Mouse (Mus musculus): ENCODE data around the gene Gan.

Gene Gan

GRCm38 (mm10) chr8:117157769-117158091 lies 205 bp upstream of the Gan start:
- peak; percentile 96 for DNase-seq (ENCODE audit: low spot score)

DNA sequence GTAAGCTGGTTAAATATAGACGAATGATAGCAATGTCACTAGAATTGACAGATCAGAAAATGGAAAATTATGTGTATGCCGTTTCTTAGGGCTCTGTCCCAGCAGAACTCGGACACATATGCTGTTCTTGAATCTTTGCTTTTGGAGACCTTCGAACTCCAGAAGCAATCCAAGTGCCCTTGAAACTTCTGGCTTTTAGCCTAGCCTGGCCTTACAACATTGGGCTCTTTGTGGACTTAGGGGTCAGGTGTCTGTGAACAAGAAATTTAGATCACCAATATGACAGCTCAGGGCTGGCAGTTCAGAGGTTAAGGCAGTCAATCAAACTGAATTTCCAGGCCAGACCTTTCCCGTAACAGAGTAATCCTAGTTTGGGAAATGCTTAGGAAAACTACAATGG lies 1.1 kb downstream of the Gan start:
- peak; percentile 45 for DNase-seq (ENCODE audit: low spot score)

DNA sequence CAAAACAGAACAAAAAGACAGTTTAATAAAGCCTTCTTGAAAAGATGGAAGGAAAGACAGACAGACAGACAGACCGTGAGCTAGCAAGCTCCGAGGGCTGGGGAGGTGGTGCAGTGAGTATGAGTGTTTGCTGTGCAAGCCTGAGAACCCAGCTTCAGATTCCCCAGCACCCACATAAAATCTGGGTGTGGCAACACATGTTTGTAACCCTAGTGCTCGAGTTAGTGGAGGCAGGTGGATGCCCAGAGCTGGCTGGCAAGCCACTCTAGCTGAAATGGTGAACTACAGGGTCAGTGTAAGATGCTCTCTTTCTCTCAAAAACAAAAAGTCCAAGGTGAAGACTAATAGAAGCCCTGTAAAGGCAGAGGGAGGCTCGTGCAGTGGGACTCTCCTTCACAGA lies 7.0 kb downstream of the Gan start:
- no peak for DNase-seq (ENCODE audit: low spot score)

DNA sequence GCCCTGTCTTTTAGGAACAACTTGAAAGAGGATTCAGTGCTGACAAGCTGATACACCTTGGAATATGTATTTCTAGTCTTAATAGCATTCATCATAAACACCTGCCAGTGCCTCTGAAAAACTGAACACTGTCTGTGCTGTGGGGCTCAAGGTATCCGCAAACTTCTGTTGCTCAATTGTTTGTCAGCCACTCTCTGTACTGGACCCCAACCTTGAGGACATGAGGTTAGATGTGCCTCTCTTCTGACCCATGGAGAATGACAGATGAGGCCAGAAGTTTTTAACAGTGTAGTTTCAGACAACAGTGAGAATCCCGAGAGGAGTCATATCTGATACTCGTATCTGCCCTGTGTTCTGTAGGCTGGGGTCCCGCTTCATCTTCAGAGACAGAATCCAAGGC lies 7.6 kb downstream of the Gan start:
- DNase-seq (ENCODE audit: low spot score): no peak

DNA sequence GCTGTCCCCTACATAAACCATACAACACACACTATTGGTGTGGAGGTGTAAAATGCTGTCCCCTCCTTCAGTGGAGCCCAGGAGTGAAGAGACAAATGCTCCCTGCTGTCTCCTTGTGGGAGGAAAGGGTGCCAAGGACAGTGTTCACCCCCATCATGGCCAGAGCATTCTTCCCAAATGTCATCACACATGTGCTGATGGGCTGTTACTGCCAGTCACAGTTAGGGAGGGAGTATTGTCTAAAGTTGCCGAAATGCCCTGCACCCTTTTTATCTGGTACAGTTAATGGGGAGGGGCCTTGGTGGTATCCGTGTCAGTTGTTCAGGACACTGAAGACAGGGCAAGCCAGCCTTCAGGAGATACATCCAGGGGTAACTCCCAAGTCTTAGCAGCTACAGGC lies 8.6 kb downstream of the Gan start:
- DNase-seq (ENCODE audit: low spot score): no peak

GRCm38 (mm10) chr8:117167243-117167883 lies 9.4 kb downstream of the Gan start:
- no peak for DNase-seq (ENCODE audit: low spot score)

DNA sequence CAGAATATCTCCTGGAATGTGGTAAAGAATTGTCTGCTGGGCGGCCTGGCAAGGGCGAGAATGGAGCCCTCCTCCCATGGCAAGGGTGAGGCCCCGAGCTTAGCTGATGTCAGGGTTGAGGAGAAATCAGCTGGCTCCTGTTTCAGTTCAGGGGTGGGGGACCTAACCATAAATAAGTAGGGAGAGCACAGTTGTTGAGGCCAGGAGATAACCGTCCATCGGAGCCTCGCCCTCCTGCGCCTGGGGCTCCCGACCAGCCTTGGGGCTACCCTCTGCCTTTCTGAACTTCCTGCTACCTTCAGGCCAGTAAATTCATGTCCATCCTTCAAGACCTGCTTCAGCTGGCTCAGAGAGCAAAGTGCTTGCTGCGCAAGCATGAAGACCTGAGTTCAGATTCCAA lies 10.4 kb downstream of the Gan start:
- no peak for DNase-seq (ENCODE audit: low spot score)

DNA sequence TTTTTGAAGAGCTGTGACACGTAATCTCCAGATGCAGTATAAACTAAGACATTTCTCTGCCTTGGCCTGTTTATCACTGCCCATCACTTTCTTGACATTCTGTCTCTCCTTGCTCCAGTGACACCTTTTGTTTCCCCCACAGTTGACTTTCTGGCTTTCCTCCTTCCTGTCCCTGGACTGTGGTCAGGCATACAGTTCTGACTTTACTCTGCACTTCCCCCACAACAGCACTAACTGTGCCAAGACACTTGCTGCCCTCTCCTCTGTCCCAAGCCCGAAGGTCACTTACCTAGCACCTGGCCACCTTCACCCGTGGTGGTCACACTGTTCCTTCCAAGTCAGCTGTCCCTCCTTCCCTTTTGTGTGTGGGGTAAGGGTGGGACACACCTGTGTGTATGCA lies 13.9 kb downstream of the Gan start:
- no peak for DNase-seq (ENCODE audit: low spot score)

DNA sequence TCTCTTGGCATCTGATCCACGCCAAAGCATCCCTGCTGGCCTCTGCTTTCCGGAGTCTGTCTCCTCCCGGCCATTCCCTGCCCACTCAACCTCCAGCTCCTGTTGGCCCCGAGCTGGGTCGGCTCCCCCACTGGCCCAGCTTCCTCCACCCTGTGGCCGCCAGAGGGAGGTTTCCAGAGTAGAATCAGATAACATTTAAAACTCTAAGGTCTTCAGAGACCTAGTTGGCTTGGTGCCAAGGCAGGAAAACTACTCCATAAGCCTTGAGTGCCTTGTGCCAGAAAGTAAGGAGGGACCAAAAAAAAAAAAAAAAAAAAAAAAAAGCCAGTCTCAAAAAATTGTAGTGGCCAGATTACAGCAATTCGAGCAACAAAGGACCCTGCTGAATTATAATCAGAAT lies 15.0 kb downstream of the Gan start:
- peak; percentile 63 for DNase-seq (ENCODE audit: low spot score)

GRCm38 (mm10) chr8:117173690-117174089 lies 15.8 kb downstream of the Gan start:
- DNase-seq (ENCODE audit: low spot score): no peak

GRCm38 (mm10) chr8:117174536-117174935 lies 16.6 kb downstream of the Gan start:
- DNase-seq (ENCODE audit: low spot score): no peak

- DNase-seq (ENCODE audit: low spot score): no peak
Measured at GRCm38 (mm10) chr8:117176308-117176707, 18.4 kb downstream of the Gan start.

DNA sequence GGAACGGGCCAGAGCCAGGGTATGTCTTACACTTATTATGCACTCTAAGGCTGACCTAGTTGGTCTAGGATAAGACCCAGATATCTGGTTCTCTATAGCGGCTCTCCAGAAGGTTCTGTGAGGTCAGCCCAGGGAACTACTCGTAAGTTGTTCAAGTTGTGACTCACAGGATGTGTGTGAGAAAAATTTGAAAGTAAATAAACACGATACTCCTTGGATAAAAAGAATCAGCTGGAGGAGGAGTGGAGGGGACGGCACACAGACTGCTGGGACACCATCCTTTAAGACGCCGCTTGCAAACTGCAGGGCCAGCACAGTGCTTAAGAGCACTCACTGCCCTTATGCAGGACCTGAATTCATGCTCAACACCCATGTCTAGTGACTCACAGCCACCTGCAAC lies 19.3 kb downstream of the Gan start:
- no peak for DNase-seq (ENCODE audit: low spot score)

DNA sequence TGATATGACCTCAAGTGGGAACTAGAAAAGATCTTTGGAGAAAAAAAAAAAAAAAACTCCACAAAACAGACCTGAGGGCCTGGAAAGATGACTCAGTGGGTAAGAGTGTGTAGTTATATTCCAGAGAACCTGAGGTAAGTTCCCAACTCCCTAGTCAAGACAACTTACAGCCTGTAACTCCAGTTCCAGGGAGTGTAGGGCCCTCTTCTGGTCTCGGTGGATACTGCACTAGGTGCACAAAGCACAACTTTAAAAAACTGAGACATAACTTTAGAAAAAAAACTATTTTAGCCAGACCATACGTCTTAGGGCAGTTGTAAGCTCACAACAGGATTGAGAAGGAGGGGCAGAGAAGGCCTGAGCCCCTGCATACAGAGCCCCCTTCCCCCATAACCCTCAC lies 20.1 kb downstream of the Gan start:
- no peak for DNase-seq (ENCODE audit: low spot score)

GRCm38 (mm10) chr8:117178676-117179075 lies 20.7 kb downstream of the Gan start:
- peak; percentile 29 for DNase-seq (ENCODE audit: low spot score)

DNA sequence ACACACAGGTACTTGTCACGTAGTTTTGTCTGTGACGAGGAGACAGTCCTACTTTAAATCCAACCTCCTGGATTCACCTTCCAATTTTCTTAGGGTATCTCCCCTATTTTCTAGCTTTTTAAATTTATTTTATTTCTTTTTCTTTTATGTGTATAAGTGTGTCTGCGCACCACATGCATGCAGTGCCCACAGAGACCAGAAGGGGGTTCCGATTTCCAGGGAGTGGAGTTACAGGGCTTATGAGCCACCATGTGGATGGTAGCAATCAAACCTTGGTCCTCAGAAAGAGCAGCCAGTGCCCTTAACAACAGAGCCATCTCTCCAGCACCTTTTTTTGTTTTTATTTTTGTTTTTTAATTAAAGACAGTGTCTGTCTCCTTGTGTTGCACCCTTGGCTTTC lies 24.8 kb downstream of the Gan start:
- DNase-seq (ENCODE audit: low spot score): no peak

DNA sequence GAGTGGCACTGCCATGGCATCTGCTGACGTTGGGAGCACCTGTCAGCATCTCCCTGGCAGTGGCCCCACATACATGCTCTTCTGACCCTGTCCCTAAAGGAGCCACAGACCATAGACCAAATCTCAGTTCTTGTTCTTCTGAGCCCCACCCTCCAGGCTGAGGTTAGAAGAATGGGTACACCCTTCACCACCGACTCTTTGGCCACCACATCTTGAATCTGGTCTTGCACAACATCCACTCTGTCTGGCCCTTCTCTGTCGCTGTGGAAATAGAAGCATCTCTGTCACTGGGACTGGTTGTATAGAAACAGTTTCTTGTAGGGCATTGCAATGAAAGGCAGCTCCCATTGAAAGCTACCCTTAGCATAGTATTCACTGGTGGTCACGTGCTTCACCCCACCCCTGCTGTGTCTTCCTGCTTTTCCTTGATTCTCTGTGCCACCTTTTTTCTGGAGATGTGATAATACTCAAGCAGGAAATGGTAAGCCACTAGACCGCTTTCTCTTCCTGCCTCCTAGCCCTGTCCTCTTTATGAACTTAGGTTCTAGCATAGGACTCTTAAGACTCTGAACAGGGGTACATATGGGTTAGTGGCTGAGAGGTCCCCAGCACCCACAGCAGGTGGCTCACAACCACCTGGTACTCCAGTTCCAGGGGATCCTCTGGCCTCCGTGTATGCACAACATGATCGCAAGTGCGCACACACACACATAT lies 25.9 kb downstream of the Gan start:
- no peak for DNase-seq (ENCODE audit: low spot score)

DNA sequence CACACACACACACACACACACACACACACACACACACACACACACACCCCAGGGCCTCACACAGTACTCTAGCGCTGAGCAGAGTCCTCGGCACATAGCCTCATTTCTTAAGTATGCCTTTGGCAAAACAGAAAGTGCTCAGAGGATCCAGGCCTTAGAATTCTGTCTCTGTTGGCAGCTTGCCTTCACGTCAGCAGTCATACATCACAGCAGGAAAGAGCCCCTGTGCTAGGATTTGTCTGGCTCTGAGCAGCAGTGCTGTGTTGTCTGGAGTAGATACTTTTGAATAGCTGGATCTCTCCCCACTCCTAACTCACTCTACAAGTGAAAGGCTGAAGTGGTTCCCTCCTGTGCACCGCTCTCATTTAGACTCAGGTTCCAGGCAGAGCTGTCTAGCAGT lies 36.4 kb downstream of the Gan start:
- no peak for DNase-seq (ENCODE audit: low spot score)

DNA sequence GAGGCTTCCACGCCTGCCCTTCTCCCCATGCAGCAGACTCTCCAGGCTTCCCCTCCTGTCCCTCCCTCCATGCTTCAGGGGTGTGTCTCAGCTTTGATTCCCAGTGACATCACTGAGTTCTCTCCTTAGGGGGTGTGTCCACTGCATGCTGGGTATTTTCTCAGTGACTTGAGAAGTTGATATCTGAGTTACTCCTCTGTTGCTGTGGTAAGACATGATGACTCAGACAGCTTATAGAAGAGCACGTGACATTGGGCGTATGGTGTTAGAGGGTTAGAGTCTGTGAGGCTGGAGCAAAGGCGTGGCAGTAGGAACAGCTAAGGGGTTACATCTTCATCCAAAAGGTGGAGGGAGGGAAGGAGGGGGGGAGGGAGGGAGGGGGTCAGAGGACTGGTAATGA lies 38.7 kb downstream of the Gan start:
- no peak for DNase-seq (ENCODE audit: low spot score)

DNA sequence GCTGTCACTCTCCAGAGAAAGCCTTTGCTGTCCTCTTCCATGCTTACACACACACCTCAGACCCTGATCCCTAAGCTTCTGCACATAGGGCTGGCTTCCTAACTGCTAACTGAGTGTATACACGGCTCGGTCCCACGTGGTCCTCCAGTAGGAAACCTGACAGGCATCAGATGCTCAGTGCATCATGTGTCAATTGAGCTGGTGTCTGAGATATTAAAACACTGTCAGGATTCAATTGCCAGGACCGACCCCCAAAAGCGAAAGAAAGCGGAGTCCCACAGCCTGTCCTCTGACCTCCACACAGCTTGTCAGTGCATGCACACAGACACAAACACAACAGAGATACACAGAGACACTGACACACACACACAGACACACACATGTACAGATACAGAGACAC lies 39.6 kb downstream of the Gan start:
- DNase-seq (ENCODE audit: low spot score): no peak

- DNase-seq (ENCODE audit: low spot score): peak; percentile 18
Measured at GRCm38 (mm10) chr8:117198141-117198935, 40.4 kb downstream of the Gan start.

DNA sequence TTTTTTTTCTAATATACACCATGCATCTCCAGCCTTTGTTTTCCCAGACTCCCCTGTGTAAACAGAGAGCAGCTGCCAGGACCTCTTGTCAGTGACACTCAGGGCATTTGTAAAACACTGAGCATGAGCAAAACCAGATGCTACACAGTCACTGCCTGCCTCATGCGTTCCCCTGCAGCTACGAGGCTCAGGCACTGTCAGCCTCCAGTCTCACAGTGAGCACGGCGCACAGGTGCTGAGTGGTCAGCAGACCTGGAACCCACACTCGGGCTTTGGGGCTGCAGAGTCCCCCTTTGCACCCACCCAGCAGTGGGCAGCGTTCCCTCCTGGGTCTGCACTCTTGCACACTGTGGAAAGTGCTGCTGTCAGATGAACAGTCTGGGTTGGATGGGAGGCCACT lies 41.7 kb downstream of the Gan start:
- no peak for DNase-seq (ENCODE audit: low spot score)

DNA sequence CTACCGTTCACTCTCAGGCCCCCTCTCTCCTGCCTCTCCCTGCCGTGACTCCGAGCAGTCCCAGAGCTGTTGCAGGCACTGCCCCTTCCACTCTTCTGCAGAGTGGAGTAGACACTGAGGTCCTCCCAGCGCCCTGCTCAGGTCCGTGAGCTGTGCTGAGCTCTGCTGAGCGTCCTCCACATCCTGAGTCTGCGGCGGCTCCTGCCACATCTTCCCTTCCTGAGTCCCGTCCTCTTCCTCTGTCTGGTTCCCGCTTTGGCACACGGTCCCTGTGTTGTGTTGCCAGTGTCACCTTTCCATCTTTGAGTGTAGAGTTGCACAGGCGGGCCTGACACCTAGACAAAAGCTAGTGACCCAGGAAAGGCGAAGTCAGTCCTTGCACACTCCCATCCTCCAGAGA lies 42.4 kb downstream of the Gan start:
- no peak for DNase-seq (ENCODE audit: low spot score)
